Mouse (Mus musculus): ENCODE data around the gene Snurf.

DNA sequence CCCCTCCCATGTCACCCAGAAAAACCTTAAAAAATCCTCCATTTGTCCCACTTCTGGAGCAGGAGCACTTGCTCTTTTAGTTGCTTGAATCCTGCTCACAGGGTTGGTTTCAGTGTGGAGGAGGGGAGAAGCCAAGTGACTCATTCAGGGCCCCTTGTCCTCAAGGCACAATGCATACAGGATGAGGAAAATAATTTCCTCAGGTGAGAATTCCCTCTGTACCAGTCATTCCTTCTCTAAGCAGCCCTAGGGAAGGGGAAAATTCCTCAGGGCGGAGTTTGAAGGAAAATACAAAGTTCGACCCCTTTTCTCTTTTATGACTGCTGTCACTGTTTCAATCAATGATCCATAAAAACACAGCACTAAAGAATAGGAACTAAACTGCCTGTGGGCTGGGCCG is 8.3 kb upstream of the Snurf start:
- no peak for TF ChIP-seq CTCF (IDR thresholded peaks at IDR 0.05; ENCODE audit: borderline replicate concordance, control insufficient read depth, extremely low read depth, insufficient read depth, low read length, poor library complexity)
- TF ChIP-seq POLR2A (IDR thresholded peaks at IDR 0.05; ENCODE audit: control insufficient read depth, extremely low read depth, insufficient read depth, low read length, poor library complexity) = no peak

Data from thymus, adult 2 months (tissue).